Mouse (Mus musculus): Measurements from ENCODE around the gene Cactin.

GRCm38 (mm10) chr10:81327959-81328358 is 7.1 kb downstream of the Cactin start:
- TF ChIP-seq CTCF (IDR thresholded peaks at IDR 0.05; ENCODE audit: control insufficient read depth, insufficient read depth, low read length) (no peak), POLR2A (IDR thresholded peaks at IDR 0.05; ENCODE audit: borderline replicate concordance, control insufficient read depth, low read depth, low read length) (no peak)

Measured in bone marrow, adult 2 months (tissue).